Mouse (Mus musculus) testis, adult 2 months (tissue): ENCODE data around the gene Bcl2l10.

Experiments
- CTCF ChIP-seq: fragments of 200-500 bp; IDR thresholded peaks from 2 replicates; pipeline ENCODE4 v1.5.1; 2012; ENCODE audit warnings: low read depth, mild to moderate bottlenecking, inconsistent platforms, low read length, moderate library complexity; ENCODE audit not compliant: control insufficient read depth, insufficient read depth, insufficient replicate concordance
- POLR2A ChIP-seq: fragments of 200-500 bp; IDR thresholded peaks from 2 replicates; pipeline ENCODE4 v1.6.1; 2012; ENCODE audit warnings: low read depth, mild to moderate bottlenecking, inconsistent platforms, low read length, moderate library complexity; ENCODE audit not compliant: control insufficient read depth

- no peak for TF ChIP-seq CTCF
- TF ChIP-seq POLR2A = no peak
Observed at GRCm38 (mm10) chr9:75395971-75396370, 48.4 kb downstream of the Bcl2l10 start.
